Mouse (Mus musculus): ENCODE measurements around the gene Ccdc102a. TPM values are rescaled to one million over a fixed set of nuclear protein-coding genes. Genes with fewer than 3 reads are reported as not detected.

Gene Ccdc102a
- total and polyA plus RNA-seq, 3 experiments = 5.0 to 6.4 (median 5.7) TPM

GRCm38 (mm10) chr8:94865292-94865691 is 52.6 kb downstream of the Ccdc102a start:
- no peak overlapping the region for H3K9ac ChIP-seq (ENCODE audit: low read depth, low read length)
- H3K27me3 ChIP-seq (ENCODE audit: control insufficient read depth, insufficient read depth, low read length) = no peaks in the 10 kb centered on the region
- intact Hi-C loops (cut with DNase I) = no loop called here
- TF ChIP-seq CTCF (IDR thresholded peaks at IDR 0.05) (no peak), EP300 (IDR thresholded peaks at IDR 0.05; ENCODE audit: insufficient read depth, low read depth, low read length) (no peak), POLR2A (IDR thresholded peaks at IDR 0.05; ENCODE audit: insufficient read depth, low read depth, low read length) (no peak)
- no peaks in the 10 kb centered on the region for H3K79me2 ChIP-seq (replicated peaks; ENCODE audit: control insufficient read depth, insufficient read depth, low read length)
- H3K36me3 ChIP-seq (ENCODE audit: control insufficient read depth, insufficient read depth, low read length) = no peaks in the 10 kb centered on the region
- H3K4me3 ChIP-seq = no peak overlapping the region
- no peak overlapping the region for H3K27ac ChIP-seq
- H3K4me1 ChIP-seq (ENCODE audit: control insufficient read depth, insufficient read depth, low read length) = peaks cover 11% of the 10 kb centered on the region
- WGBS = 64% methylated on average over 10 of the region's 10 CpGs
- DNase-seq = no peak

DNA sequence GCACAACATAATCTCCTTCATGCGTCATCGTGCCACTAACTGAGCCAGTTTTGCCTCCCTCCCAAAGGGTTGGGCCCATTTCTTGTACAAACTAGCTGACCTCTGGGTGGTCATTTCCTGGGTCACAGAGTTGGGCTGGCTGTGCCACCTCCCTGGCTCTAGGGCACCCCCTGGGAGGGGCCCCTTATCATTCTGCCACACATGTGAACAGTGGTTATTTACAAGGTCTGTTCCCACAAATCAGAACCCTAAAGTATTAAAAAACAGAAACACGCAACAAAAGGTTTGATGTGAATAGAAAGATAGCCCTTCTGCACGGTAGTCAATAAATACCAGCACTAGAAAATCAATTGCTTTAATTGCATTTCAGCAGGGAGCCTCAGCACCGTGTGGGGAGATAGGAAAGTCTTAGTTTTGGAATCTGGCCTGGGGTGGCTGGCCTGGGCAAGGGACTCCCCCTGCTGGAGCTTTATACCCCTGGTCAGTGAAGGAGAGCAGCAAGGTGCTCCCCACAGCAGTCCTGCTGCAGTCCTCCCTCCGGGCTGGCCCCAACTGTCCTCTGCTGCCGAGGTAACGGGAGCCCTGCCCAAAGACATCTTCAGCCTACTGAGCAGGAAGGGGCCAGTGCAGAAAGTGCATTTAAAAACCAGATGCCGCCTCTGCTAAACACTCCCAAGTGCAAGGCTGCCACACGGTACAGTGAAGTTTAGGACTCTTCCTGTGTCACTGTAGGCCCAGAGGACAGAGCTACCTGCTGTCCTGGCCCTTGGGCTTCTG is 53.8 kb downstream of the Ccdc102a start:
- DNase-seq = no peak
- Histone ChIP-seq H3K4me1 (ENCODE audit: control insufficient read depth, insufficient read depth, low read length) (peaks cover 3% of the 10 kb centered on the region; the same call in 1 of the 2 replicates), H3K36me3 (ENCODE audit: control insufficient read depth, insufficient read depth, low read length) (no peaks in the 10 kb centered on the region), H3K27ac (no peak overlapping the region), H3K79me2 (replicated peaks; ENCODE audit: control insufficient read depth, insufficient read depth, low read length) (no peaks in the 10 kb centered on the region), H3K4me3 (no peak overlapping the region), H3K27me3 (ENCODE audit: control insufficient read depth, insufficient read depth, low read length) (no peaks in the 10 kb centered on the region), H3K9ac (ENCODE audit: low read depth, low read length) (no peak overlapping the region)
- intact Hi-C loops (cut with DNase I) = no loop called here
- peak; percentile 49 for TF ChIP-seq CTCF (IDR thresholded peaks at IDR 0.05)
- TF ChIP-seq POLR2A (IDR thresholded peaks at IDR 0.05; ENCODE audit: insufficient read depth, low read depth, low read length) = no peak
- no peak for TF ChIP-seq EP300 (IDR thresholded peaks at IDR 0.05; ENCODE audit: insufficient read depth, low read depth, low read length)
- WGBS = 52% methylated on average over 10 of the region's 10 CpGs

DNA sequence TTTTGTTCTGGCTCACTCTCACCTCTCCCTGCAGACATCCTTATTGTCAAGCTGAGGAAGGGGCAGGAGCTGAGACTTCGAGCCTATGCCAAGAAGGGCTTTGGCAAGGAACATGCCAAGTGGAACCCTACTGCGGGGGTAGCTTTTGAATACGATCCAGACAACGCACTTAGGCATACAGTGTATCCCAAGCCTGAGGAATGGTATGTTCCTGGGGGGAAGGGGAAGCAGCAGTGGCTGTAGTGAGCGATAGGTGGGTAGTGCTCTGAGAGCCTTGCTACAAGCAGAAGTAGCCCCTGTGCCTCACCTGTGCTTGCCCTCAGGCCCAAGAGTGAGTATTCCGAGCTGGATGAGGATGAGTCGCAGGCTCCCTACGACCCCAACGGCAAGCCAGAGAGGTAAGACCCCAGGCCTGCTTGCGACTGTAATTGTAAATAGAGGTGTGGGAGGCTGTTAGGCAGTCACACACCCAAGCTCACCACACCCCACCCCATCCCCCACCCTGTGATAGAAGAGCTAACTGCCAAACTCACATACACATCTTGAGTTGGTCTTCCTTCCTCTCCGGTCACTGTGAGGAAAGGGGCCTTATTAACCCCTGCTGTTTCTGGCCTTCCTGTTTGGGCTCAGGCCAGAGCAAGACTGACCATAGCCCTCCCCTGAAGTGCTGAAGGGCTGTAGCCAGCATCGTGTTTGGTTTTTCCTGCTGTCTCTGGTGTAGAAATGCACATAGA is 55.2 kb downstream of the Ccdc102a start:
- Histone ChIP-seq H3K79me2 (replicated peaks; ENCODE audit: control insufficient read depth, insufficient read depth, low read length) (peaks cover 3% of the 10 kb centered on the region), H3K4me3 (no peak overlapping the region), H3K9ac (ENCODE audit: low read depth, low read length) (no peak overlapping the region), H3K27me3 (ENCODE audit: control insufficient read depth, insufficient read depth, low read length) (no peaks in the 10 kb centered on the region), H3K36me3 (ENCODE audit: control insufficient read depth, insufficient read depth, low read length) (no peaks in the 10 kb centered on the region), H3K4me1 (ENCODE audit: control insufficient read depth, insufficient read depth, low read length) (peaks cover 3% of the 10 kb centered on the region; the same call in 1 of the 2 replicates), H3K27ac (peak overlapping the region; percentile 18; the same call in 1 of the 2 replicates)
- intact Hi-C loops (cut with DNase I) = no loop called here
- WGBS = 59% methylated on average over 12 of the region's 12 CpGs
- TF ChIP-seq POLR2A (IDR thresholded peaks at IDR 0.05; ENCODE audit: insufficient read depth, low read depth, low read length) = no peak
- TF ChIP-seq EP300 (IDR thresholded peaks at IDR 0.05; ENCODE audit: insufficient read depth, low read depth, low read length) = no peak
- no peak for DNase-seq

DNA sequence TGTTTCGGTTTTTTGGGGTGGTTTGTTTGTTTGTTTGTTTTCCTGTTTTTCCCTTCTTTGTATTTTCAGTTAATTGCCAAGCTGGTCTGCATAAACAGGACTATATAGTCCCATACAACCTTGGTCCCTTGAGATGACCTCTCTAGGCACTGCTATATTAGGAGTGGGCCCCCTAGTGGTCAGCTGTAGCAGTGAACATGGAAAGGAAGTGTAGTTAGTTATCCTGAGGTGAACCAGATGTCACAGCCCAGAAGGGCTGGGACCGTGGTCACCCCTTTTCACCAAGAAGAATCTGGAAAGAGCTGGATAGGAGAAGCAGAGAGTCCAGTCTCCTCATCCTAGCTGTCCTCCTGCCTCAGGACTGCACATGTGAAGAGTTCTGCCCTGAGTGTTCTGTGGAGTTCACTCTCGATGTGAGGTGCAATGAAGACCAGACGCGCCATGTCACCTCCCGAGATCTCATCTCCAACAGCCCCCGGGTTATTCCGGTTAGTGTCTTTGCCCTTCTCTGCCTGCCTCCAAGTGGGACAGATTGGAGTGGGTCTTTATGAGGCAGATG is 56.5 kb downstream of the Ccdc102a start:
- 63% methylated on average over 8 of the region's 8 CpGs for WGBS
- no peak overlapping the region for H3K9ac ChIP-seq (ENCODE audit: low read depth, low read length)
- peaks cover 3% of the 10 kb centered on the region; the same call in 1 of the 2 replicates for H3K4me1 ChIP-seq (ENCODE audit: control insufficient read depth, insufficient read depth, low read length)
- H3K27me3 ChIP-seq (ENCODE audit: control insufficient read depth, insufficient read depth, low read length) = no peaks in the 10 kb centered on the region
- no peaks in the 10 kb centered on the region for H3K36me3 ChIP-seq (ENCODE audit: control insufficient read depth, insufficient read depth, low read length)
- intact Hi-C loops (cut with DNase I) = loop anchor here (2.0 kb wide), 1 partner anchor 13 kb away; no protein-coding TSS in a partner anchor
- peaks cover 6% of the 10 kb centered on the region for H3K79me2 ChIP-seq (replicated peaks; ENCODE audit: control insufficient read depth, insufficient read depth, low read length)
- no peak overlapping the region for H3K27ac ChIP-seq
- DNase-seq = peak; percentile 62 to 71
- TF ChIP-seq POLR2A (IDR thresholded peaks at IDR 0.05; ENCODE audit: insufficient read depth, low read depth, low read length) (no peak), CTCF (IDR thresholded peaks at IDR 0.05) (peak; percentile 96)
- H3K4me3 ChIP-seq = no peak overlapping the region

DNA sequence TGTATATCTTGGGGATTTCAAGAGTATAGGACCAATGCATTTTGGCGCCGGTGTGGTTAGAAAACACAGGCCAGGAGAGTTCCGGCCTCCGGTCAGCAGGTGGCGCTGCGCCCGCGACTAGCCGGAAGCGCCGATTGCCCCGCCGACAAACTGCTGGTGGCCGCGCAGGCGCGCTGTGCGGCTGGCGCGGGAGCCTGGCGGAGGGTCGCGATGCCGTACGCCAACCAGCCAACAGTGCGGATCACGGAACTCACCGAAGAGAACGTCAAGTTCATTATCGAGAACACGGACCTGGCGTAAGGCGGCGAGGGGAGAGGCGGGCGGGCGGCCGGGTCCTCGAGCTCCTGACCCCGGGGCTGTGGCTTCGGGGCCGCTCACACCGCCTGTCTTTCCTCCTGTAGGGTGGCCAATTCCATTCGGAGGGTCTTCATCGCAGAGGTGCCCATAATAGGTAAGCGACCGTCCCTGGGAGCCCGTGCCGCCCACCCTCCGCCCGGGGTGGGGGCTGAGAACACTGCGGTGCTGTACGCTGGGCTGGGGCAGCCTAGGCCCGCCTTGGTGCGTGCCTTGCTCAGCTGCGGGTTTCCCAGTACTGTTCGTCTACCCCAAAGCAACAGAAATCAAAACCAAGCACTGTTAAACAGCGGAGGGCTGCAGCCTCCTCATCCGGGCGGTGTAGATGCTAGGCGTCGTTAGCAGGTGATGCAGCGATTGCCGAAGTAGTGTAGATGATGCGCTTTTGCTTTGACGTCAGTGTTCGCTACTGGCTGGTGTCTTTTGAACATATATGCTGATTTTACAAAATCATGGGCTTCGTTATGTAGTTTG is 60.3 kb downstream of the Ccdc102a start, which contains the start of gene Polr2c:
TSS of gene Polr2c (plus strand) at position 105 of the 828 bp plus-strand sequence.
- Histone ChIP-seq H3K4me3 (peak within 1 kb of the TSS; percentile 100), H3K27ac (peak within 1 kb of the TSS; percentile 85), H3K4me1 (ENCODE audit: control insufficient read depth, insufficient read depth, low read length) (no peaks in the 10 kb centered on the region; the same call in 1 of the 2 replicates), H3K27me3 (ENCODE audit: control insufficient read depth, insufficient read depth, low read length) (no peaks in the 10 kb centered on the region), H3K79me2 (replicated peaks; ENCODE audit: control insufficient read depth, insufficient read depth, low read length) (peaks cover 6% of the 10 kb centered on the region), H3K9ac (ENCODE audit: low read depth, low read length) (peak within 1 kb of the TSS; percentile 97), H3K36me3 (ENCODE audit: control insufficient read depth, insufficient read depth, low read length) (no peaks in the 10 kb centered on the region)
- intact Hi-C loops (cut with DNase I) = loop anchor here (2.0 kb wide), 1 partner anchor 19 kb away; the partner anchor contains the start of genes Ciapin1 and Coq9
- DNase-seq = peak; percentile 89 to 96
- under 1% methylated on average over 68 of the region's 68 CpGs for WGBS
- TF ChIP-seq EP300 (IDR thresholded peaks at IDR 0.05; ENCODE audit: insufficient read depth, low read depth, low read length) (0 out of 2 replicates have a peak, but pooled peaks have one; percentile 23), CTCF (IDR thresholded peaks at IDR 0.05) (no peak; the same call in 1 of the 2 replicates), POLR2A (IDR thresholded peaks at IDR 0.05; ENCODE audit: insufficient read depth, low read depth, low read length) (peak; percentile 77)
